Mouse (Mus musculus) CD4-positive naive resting alpha-beta T cell, adult 57 days (primary cell): ENCODE data around the gene Olfr746. TPM values are rescaled to one million over a fixed set of nuclear protein-coding genes. Genes with fewer than 3 reads are reported as not detected.

Experiments used
- total RNA-seq: library from RNA; stranded (reverse); gene quantifications from one replicate; pipeline ENCODE4 v1.2.4, GENCODE M21; 2023

The Olfr746 gene
- not detected for total RNA-seq

GRCm38 (mm10) chr14:50646783-50647182, at the start of gene Olfr746:
TSS of gene Olfr746 (plus strand) at chr14:50647083.

GRCm38 (mm10) chr14:50614579-50614978, 32.3 kb upstream of the Olfr746 start, which contains the start of gene Olfr744:
TSS of gene Olfr744 (plus strand) at chr14:50614879.

GRCm38 (mm10) chr14:50639088-50639487, 7.8 kb upstream of the Olfr746 start, which contains the start of gene Olfr745:
TSS of gene Olfr745 (plus strand) at chr14:50639388.

GRCm38 (mm10) chr14:50693106-50693505, 46.2 kb downstream of the Olfr746 start, which contains the start of gene Olfr747:
TSS of gene Olfr747 (minus strand) at chr14:50693206.

Other genes with a start within 250 kb of the Olfr746 start
- gene Olfr738, start 239.5 kb upstream of the Olfr746 start, total RNA-seq, result not detected
- not detected for gene Olfr739, start 228.5 kb upstream of the Olfr746 start, total RNA-seq
- gene Olfr740, start 201.5 kb upstream of the Olfr746 start, total RNA-seq, result not detected
- gene Olfr741, start 174.3 kb upstream of the Olfr746 start, total RNA-seq, result not detected
- not detected for gene Olfr742, start 143.5 kb upstream of the Olfr746 start, total RNA-seq
- not detected for gene Olfr743, start 125.2 kb upstream of the Olfr746 start, total RNA-seq
- not detected for gene Olfr744, start 32.2 kb upstream of the Olfr746 start, total RNA-seq
- not detected for gene Olfr745, start 7.7 kb upstream of the Olfr746 start, total RNA-seq
- not detected for gene Olfr747, start 46.1 kb downstream of the Olfr746 start, total RNA-seq
- not detected for gene Olfr748, start 60.3 kb downstream of the Olfr746 start, total RNA-seq
- gene Olfr749, start 98.0 kb downstream of the Olfr746 start, total RNA-seq, result not detected
- gene Ttc5, start 138.4 kb downstream of the Olfr746 start, total RNA-seq, result 79.6 TPM
- gene Ccnb1ip1, start 160.6 kb downstream of the Olfr746 start, total RNA-seq, result not detected
- 44.2 TPM for gene Parp2, start 160.8 kb downstream of the Olfr746 start, total RNA-seq
- gene Tep1, start 223.5 kb downstream of the Olfr746 start, total RNA-seq, result 34.1 TPM